Mouse (Mus musculus) C2C12 (cell line): ENCODE results near the gene Gla. TPM values are rescaled to one million over a fixed set of nuclear protein-coding genes. Genes with fewer than 3 reads are reported as not detected.

Source experiments
- H3K27me3 ChIP-seq: one replicate; pipeline ENCODE4 v1.6.1; 2011; ENCODE audit not compliant: control insufficient read depth, insufficient read depth, insufficient read length
- H3K36me3 ChIP-seq: one replicate; pipeline ENCODE4 v1.6.1; 2011; ENCODE audit not compliant: control insufficient read depth, insufficient read depth
- H3K4me3 ChIP-seq: one replicate; pipeline ENCODE4 v1.5.1; 2011; ENCODE audit warnings: mild to moderate bottlenecking, control low read depth; ENCODE audit not compliant: poor library complexity, insufficient read depth, severe bottlenecking
- H3K79me2 ChIP-seq: one replicate; pipeline ENCODE4 v1.6.1; 2011; ENCODE audit not compliant: control insufficient read depth, insufficient read depth
- H3K79me3 ChIP-seq: one replicate; pipeline ENCODE4 v1.6.1; 2011; ENCODE audit warnings: low read depth, control low read depth
- H3ac ChIP-seq: one replicate; pipeline ENCODE3; 2011; ENCODE audit warnings: low read depth; ENCODE audit not compliant: control insufficient read depth, insufficient read length
- CEBPB ChIP-seq: IDR thresholded peaks from one replicate; pipeline ENCODE4 v1.6.1; 2011; ENCODE audit warnings: low read depth, mild to moderate bottlenecking, control low read depth, moderate library complexity
- CTCF ChIP-seq: IDR thresholded peaks from one replicate; pipeline ENCODE4 v1.5.1; 2011; ENCODE audit not compliant: control insufficient read depth, insufficient read depth, insufficient read length
- FOSL1 ChIP-seq: IDR thresholded peaks from one replicate; pipeline ENCODE4 v1.8.0; 2011; ENCODE audit warnings: mild to moderate bottlenecking, low read length; ENCODE audit not compliant: poor library complexity, insufficient read depth, severe bottlenecking
- MAX ChIP-seq: IDR thresholded peaks from one replicate; pipeline ENCODE4 v1.6.1; 2011; ENCODE audit warnings: mild to moderate bottlenecking, control low read depth
- MYOD1 ChIP-seq: IDR thresholded peaks from one replicate; pipeline ENCODE4 v1.6.1; 2011; ENCODE audit warnings: low read depth; ENCODE audit not compliant: control insufficient read depth, insufficient read length
- MYOG ChIP-seq: IDR thresholded peaks from one replicate; pipeline ENCODE4 v1.6.1; 2011; ENCODE audit not compliant: control insufficient read depth, insufficient read length; ENCODE audit errors: extremely low read depth
- USF1 ChIP-seq: IDR thresholded peaks from one replicate; pipeline ENCODE4 v1.6.1; 2011; ENCODE audit warnings: low read depth, mild to moderate bottlenecking, control low read depth, moderate library complexity
- polyA plus RNA-seq: library from polyadenylated mRNA; unstranded; fragments of >200 nt; fragmentation: generic; extraction: Trizol; gene quantifications from one replicate; pipeline ENCODE4 v1.2.1, GENCODE M21; 2012; ENCODE audit warnings: missing spikeins

The Gla gene
- polyA plus RNA-seq, 1 experiment, result 6.4 TPM

DNA sequence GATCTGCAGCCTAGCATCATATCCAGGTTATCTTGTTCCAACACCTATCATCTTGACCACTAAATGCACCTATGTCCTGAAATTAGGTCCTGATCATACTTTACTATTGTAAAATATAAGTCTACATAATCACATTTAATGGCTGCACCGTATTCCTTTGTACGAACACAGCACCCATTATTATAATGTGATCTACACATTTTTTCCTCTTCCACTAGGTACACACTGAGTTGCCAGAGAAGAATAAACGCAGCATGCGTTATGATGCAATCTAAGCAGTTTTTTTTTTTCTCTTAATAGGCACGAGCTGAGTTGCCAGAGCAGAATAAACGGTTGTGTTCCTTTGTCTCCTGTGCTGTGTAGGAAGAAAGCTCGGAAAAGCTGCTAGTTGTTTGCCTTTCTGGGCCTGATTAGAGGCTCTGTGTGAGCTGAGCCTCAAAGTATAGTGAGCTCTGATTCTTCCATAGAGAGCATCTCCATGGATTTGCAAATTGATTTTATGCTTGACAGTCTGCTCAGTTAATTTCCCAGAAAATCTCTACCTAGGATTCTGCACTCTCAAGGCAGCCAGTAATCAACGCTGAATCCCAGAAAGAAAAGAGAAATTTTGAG lies 19.4 kb upstream of the Gla start:
- Histone ChIP-seq H3K27me3 (no peaks in the 10 kb centered on the region), H3ac (no peak overlapping the region), H3K36me3 (no peaks in the 10 kb centered on the region), H3K4me3 (no peak overlapping the region), H3K79me2 (no peaks in the 10 kb centered on the region), H3K79me3 (no peaks in the 10 kb centered on the region)
- TF ChIP-seq CTCF, result no peak
- TF ChIP-seq MAX, result no peak
- TF ChIP-seq USF1, result no peak
- no peak for TF ChIP-seq MYOD1
- no peak for TF ChIP-seq FOSL1
- TF ChIP-seq MYOG, result no peak
- no peak for TF ChIP-seq CEBPB

DNA sequence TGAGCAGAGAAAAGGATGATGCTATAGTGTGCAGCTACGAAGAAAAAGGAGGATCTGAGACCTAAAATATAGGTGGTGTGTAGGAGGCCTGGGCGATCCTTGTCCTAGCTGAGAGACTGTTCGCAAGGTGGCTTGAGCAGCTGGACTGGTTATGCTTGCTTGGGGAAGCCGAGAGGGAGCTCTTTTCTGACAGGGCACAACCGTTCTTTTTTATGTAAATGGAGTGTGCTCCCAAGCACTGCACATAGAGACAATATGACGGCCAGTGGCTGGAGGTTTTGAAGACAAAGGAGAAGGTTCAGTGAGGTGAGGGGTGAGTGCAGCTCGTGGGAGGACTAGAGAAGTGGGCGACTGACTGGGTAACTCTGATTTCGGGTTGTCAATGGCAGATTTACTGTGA lies 18.8 kb upstream of the Gla start:
- no peaks in the 10 kb centered on the region for H3K36me3 ChIP-seq

DNA sequence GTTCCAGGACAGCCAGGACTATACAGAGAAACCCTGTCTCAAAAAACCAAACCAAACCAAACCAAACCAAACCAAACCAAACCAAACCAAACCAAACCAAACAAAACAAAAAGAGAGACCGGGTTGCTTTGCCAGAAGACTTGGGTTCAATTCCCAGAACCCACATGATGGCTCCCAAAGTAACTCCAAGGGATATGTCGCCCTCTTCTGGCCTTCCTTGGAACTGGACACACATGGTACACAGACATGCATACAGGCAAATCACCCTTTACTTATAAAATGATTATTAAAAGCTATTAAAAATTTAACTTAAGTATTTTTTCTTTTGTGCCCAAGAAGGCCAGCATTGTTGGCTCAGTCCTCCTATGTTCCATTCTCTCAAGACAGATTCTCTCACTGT lies 13.4 kb upstream of the Gla start:
- Histone ChIP-seq H3K79me3 (no peaks in the 10 kb centered on the region), H3K36me3 (no peaks in the 10 kb centered on the region), H3K4me3 (no peak overlapping the region), H3ac (no peak overlapping the region), H3K27me3 (no peaks in the 10 kb centered on the region), H3K79me2 (no peaks in the 10 kb centered on the region)
- TF ChIP-seq MYOG, result no peak
- TF ChIP-seq MAX, result no peak
- no peak for TF ChIP-seq CEBPB
- TF ChIP-seq FOSL1, result no peak
- TF ChIP-seq CTCF, result no peak
- TF ChIP-seq MYOD1, result no peak
- no peak for TF ChIP-seq USF1

More for the DNA sequence above, 18.8 kb upstream of the Gla start:
- Histone ChIP-seq H3ac (no peak overlapping the region), H3K79me2 (no peaks in the 10 kb centered on the region), H3K4me3 (no peak overlapping the region), H3K27me3 (no peaks in the 10 kb centered on the region), H3K79me3 (no peaks in the 10 kb centered on the region)
- TF ChIP-seq MAX (no peak), USF1 (no peak)

DNA sequence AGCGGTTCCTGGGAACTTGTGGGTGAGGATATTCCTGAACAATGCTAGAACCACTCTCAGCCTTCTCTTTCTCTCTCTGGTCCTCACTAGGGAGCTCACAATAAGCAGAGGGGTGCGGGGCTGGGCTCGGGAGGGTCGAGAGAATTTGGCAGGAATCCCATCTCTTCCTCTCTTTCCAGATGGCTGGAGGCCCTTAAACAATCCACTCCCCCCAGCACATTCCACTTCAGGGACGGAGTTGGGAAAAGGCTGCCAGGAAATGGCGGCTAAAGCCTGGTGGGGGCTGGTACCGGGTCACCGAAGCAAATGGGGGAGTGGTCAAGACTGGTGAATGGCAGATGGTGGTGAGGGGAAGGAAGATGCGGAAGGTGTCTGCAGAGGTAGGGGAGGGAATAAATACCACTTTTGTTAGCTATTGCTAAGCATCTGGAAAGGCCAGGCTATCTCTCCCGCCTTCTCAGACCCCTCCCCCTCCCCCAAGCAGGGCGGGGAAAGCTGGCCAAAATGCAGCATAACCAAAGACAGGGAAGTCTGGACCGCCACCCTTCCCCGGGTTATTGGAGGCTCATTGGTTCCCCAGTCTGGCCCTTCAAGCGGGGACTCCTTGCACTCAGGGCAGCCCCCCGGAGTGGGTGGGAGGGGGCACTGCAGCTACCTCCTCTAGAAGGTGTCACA lies 11.5 kb upstream of the Gla start:
- Histone ChIP-seq H3K4me3 (no peak overlapping the region), H3K79me2 (no peaks in the 10 kb centered on the region), H3K79me3 (no peaks in the 10 kb centered on the region), H3K27me3 (no peaks in the 10 kb centered on the region), H3ac (no peak overlapping the region), H3K36me3 (no peaks in the 10 kb centered on the region)
- TF ChIP-seq MAX (no peak), CEBPB (no peak)

DNA sequence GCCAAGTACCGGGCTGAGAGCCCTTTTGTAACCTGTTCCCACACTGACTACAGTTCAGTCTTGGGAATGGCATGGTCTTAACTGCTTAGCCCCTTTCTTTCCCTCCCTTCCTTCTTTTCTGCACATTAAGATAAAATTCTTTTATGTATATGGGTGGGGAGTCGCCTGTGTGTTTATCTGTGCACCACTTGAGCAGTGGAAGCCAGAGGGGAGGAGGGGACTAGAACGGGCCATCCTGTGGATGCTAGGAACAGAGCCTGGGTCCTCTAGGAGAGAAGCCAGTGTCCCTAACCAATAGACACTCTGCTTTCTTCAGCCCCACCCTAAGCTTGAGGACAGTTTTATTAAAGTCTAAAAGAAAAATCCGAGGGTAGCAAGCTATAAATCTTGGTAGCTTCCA lies 10.1 kb upstream of the Gla start:
- Histone ChIP-seq H3K36me3 (peaks cover 3% of the 10 kb centered on the region), H3K79me3 (peaks cover 1% of the 10 kb centered on the region), H3ac (no peak overlapping the region), H3K4me3 (no peak overlapping the region), H3K27me3 (no peaks in the 10 kb centered on the region), H3K79me2 (no peaks in the 10 kb centered on the region)
- no peak for TF ChIP-seq CEBPB
- TF ChIP-seq MYOD1, result no peak
- no peak for TF ChIP-seq USF1
- no peak for TF ChIP-seq CTCF
- TF ChIP-seq MAX, result no peak
- TF ChIP-seq FOSL1, result no peak
- TF ChIP-seq MYOG, result no peak

DNA sequence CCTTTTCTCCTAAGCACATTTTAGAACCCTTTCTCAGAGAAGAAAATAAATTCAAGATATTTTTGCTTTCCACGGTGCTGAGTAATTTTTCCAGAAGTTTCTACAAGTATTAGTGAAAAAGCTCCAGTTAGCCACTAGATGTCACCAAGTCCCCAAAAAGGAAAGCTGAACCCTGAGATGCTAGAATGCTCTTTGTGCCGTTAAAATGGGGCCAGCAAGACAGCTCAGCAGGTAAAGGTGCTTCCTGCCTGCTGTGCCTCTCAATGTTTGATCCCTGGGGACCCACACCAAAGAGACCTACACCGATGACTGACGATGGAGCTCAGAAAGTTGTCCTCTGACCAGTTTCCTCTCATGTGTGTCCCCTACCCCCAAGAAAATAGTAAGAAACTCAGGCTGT lies 8.5 kb upstream of the Gla start:
- TF ChIP-seq USF1, result no peak
- TF ChIP-seq FOSL1, result no peak
- TF ChIP-seq MYOG, result no peak
- no peak for TF ChIP-seq CTCF
- TF ChIP-seq CEBPB, result no peak
- no peak for TF ChIP-seq MYOD1
- TF ChIP-seq MAX, result no peak
- Histone ChIP-seq H3K36me3 (peaks cover 3% of the 10 kb centered on the region), H3K27me3 (no peaks in the 10 kb centered on the region), H3K79me2 (peaks cover 8% of the 10 kb centered on the region), H3K4me3 (no peak overlapping the region), H3ac (no peak overlapping the region), H3K79me3 (peaks cover 3% of the 10 kb centered on the region)
